Comparison of ENCODE assay signal across 8 mouse cellular contexts in genomic region chr2:166045549-166046501, GRCm38 (mm10). TPM values are rescaled to one million over a fixed set of nuclear protein-coding genes. Genes with fewer than 3 reads are reported as not detected.
DNase-seq lines count a peak whose midpoint lies in the region; ATAC-seq and TF ChIP-seq lines count a peak whose summit lies in the region.

No protein-coding gene starts in this region.

- peaks cover 25% of the 10 kb centered on the region; the same call in 1 of the 2 replicates for H3K36me3 ChIP-seq in neural tube, embryonic 15.5 days
- H3K36me3 ChIP-seq in kidney, embryonic 15.5 days, result peaks cover 39% of the 10 kb centered on the region

- no peak for ATAC-seq in neural tube, embryonic 15.5 days (ENCODE audit: low FRiP score)
- 0 out of 2 replicates have a peak, but pooled peaks have one; percentile 25 for ATAC-seq in kidney, embryonic 15.5 days (replicated peaks; ENCODE audit: low FRiP score)

- peak; percentile 46; the same call in 1 of the 2 replicates for TF ChIP-seq CTCF in embryonic fibroblast, embryonic 13.5 days (IDR thresholded peaks at IDR 0.05; ENCODE audit: borderline replicate concordance, insufficient read depth, low read length)

- H3K9ac ChIP-seq in neural tube, embryonic 15.5 days (replicated peaks), result no peak overlapping the region
- H3K9ac ChIP-seq in kidney, embryonic 15.5 days, result no peak overlapping the region

- no peak overlapping the region for H3K27ac ChIP-seq in neural tube, embryonic 15.5 days (replicated peaks)
- H3K27ac ChIP-seq in embryonic fibroblast, embryonic 13.5 days (ENCODE audit: insufficient read depth, low read length), result peak overlapping the region; percentile 52
- H3K27ac ChIP-seq in kidney, embryonic 15.5 days, result peak overlapping the region; percentile 69

- peak; percentile 24 to 26 for DNase-seq in adrenal gland, postnatal 36 days
- no peak for DNase-seq in adrenal gland, postnatal 25 days
- DNase-seq in neural tube, embryonic 10.5 days (ENCODE audit: extremely low spot score, low spot score), result peak; percentile 24
- peak; percentile 67 for DNase-seq in naive thymus-derived CD4-positive, alpha-beta T cell, adult 2 months (ENCODE audit: low read depth)
- DNase-seq in layer of hippocampus, adult 9-11 months, result no peak

- H3K9me3 ChIP-seq in neural tube, embryonic 15.5 days (replicated peaks), result no peaks in the 10 kb centered on the region
- H3K9me3 ChIP-seq in kidney, embryonic 15.5 days (replicated peaks), result no peaks in the 10 kb centered on the region

- no peaks in the 10 kb centered on the region for H3K27me3 ChIP-seq in neural tube, embryonic 15.5 days (replicated peaks)
- no peaks in the 10 kb centered on the region for H3K27me3 ChIP-seq in kidney, embryonic 15.5 days

- H3K4me1 ChIP-seq in neural tube, embryonic 15.5 days, result peaks cover 5% of the 10 kb centered on the region
- peaks cover 20% of the 10 kb centered on the region for H3K4me1 ChIP-seq in embryonic fibroblast, embryonic 13.5 days (ENCODE audit: control insufficient read depth, insufficient read depth, low read length)
- H3K4me1 ChIP-seq in kidney, embryonic 15.5 days, result peaks cover 37% of the 10 kb centered on the region

- no peak for TF ChIP-seq POLR2A in embryonic fibroblast, embryonic 13.5 days (IDR thresholded peaks at IDR 0.05; ENCODE audit: low read depth, low read length)

- H3K4me3 ChIP-seq in neural tube, embryonic 15.5 days (replicated peaks), result no peak overlapping the region
- H3K4me3 ChIP-seq in embryonic fibroblast, embryonic 13.5 days (ENCODE audit: insufficient read depth, low read length), result no peak overlapping the region
- no peak overlapping the region for H3K4me3 ChIP-seq in kidney, embryonic 15.5 days (replicated peaks)

- no peak overlapping the region for H3K4me2 ChIP-seq in neural tube, embryonic 15.5 days
- no peak overlapping the region for H3K4me2 ChIP-seq in kidney, embryonic 15.5 days

- 68% methylated on average over 10 of the region's 10 CpGs for WGBS in neural tube, embryonic 15.5 days
- 55% methylated on average over 10 of the region's 10 CpGs for WGBS in kidney, embryonic 15.5 days

RNA-seq across cellular contexts. Expression of gene Ncoa3, which starts 53.4 kb away (rescaled TPM):
- 10 to 100 TPM; 24.6 to 42.8 TPM for total RNA-seq in adrenal gland, postnatal 36 days (2021)
- total RNA-seq in adrenal gland, postnatal 25 days (2021), result 26.8 and 27.1 TPM in 2 replicates
- 13.3 and 14.6 TPM in 2 replicates for polyA plus RNA-seq in neural tube, embryonic 15.5 days (2015; fragmentation: Nextera tagmentation; extraction: Ambion mirVana)
- polyA plus RNA-seq in embryonic fibroblast, embryonic 13.5 days (2011; ENCODE audit: insufficient read length, low read depth, missing spikeins), result 21.6 and 27.2 TPM in 2 replicates
- 17.4 and 19.2 TPM in 2 replicates for polyA plus RNA-seq in kidney, embryonic 15.5 days (2015; fragmentation: Nextera tagmentation; extraction: Ambion mirVana)

Comparison
In these comparisons a context has a peak if more than half of its experiments do, and no peak if none do; other contexts are left out.
1. DNase-seq: peak in adrenal gland, postnatal 36 days (2 of 2), neural tube, embryonic 10.5 days (single experiment) and naive thymus-derived CD4-positive, alpha-beta T cell, adult 2 months (single experiment); none in adrenal gland, postnatal 25 days (single experiment) and layer of hippocampus, adult 9-11 months (single experiment).